9 mouse cellular contexts compared by ENCODE assay signal in the genomic region with DNA sequence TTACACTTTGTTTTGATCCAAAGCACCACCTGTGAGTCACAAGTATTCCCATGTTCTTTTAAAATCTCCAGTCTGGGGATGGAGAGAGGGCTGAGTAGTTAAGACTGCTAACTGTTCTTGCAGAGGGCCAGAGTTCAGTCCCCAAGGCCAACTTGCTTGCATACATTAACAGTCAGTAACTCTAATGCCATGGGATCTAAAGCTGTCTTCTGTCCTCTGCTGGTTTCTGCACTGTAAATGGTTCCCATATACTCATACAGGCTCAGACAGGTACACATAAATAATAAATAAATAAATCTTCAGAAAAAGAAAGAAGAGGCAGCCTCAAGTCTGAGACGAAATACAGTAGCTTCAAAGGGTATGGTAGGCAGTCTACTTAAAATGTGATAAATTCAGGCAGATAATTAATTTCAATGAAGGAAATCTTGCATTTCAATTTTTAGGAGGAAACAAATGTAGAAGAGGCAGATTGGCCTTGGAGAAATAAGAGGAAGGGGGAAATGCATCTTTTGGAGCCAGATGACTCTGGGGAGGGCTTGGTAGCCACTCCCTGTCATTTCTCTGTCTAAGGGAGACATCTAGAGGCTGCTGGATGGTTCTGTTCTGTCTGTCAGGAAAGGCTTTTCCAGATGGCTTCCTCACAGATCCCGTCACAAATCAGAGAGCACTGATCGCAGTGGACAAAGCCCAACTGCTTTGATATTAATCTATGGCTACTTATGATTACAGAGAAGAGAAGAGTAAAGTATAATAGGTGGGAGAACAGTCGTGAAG. TPM values are rescaled to one million over a fixed set of nuclear protein-coding genes. Genes with fewer than 3 reads are reported as not detected.
A peak's percentile ranks its signal among the peaks of the same experiment; 100 is the strongest.
DNase-seq lines count a peak whose midpoint lies in the region; ATAC-seq and TF ChIP-seq lines count a peak whose summit lies in the region.
"Had no signal": no experiment of that assay in that cellular context is flagged by ENCODE, and none has a peak within 500 bp of the region (broad histone marks: within the 10 kb centered on the region; RNA-seq: fewer than 3 reads in every experiment).

No protein-coding gene starts in this region.

- no peak overlapping the region for H3K9ac ChIP-seq in midbrain, embryonic 13.5 days (replicated peaks)
- H3K9ac ChIP-seq in midbrain, embryonic 15.5 days: no peak overlapping the region
- H3K9ac ChIP-seq in liver, postnatal 0 days (replicated peaks): no peak overlapping the region
- H3K9ac ChIP-seq: neural tube, embryonic 12.5 days had no signal

- WGBS in midbrain, embryonic 13.5 days: 40% methylated on average over 4 of the region's 4 CpGs
- 35% methylated on average over 4 of the region's 4 CpGs for WGBS in midbrain, embryonic 15.5 days
- WGBS in bone marrow, adult 2 months: 69% methylated on average over 4 of the region's 4 CpGs
- 46% methylated on average over 4 of the region's 4 CpGs for WGBS in liver, postnatal 0 days (ENCODE audit: insufficient replicate concordance)

- H3K4me3 ChIP-seq in midbrain, embryonic 13.5 days (replicated peaks): no peak overlapping the region
- H3K4me3 ChIP-seq in midbrain, embryonic 15.5 days: no peak overlapping the region
- no peak overlapping the region for H3K4me3 ChIP-seq in bone marrow, adult 2 months (replicated peaks; ENCODE audit: control insufficient read depth, low read depth, low read length)
- no peak overlapping the region for H3K4me3 ChIP-seq in liver, postnatal 0 days (ENCODE audit: low read depth, low read length)
- H3K4me3 ChIP-seq: neural tube, embryonic 12.5 days had no signal

- TF ChIP-seq CTCF in bone marrow, adult 2 months (IDR thresholded peaks at IDR 0.05; ENCODE audit: control insufficient read depth, insufficient read depth, low read length): 0 out of 2 replicates have a peak, but pooled peaks have one; percentile 25
- peak; percentile 58 for TF ChIP-seq CTCF in liver, postnatal 0 days (IDR thresholded peaks at IDR 0.05; ENCODE audit: low read depth)

- no peak for TF ChIP-seq POLR2A in bone marrow, adult 2 months (IDR thresholded peaks at IDR 0.05; ENCODE audit: borderline replicate concordance, control insufficient read depth, low read depth, low read length)

- intact Hi-C loops in heart, postnatal 25 days (cut with DNase I): loop anchor here (2.0 to 5.0 kb wide), 4 partner anchors 119 to 453 kb away; a partner anchor contains a TSS

- 0 out of 2 replicates have a peak, but pooled peaks have one; percentile 60 for ATAC-seq in midbrain, embryonic 13.5 days
- ATAC-seq in midbrain, embryonic 15.5 days (replicated peaks): no peak
- ATAC-seq in liver, postnatal 0 days: no peak

- H3K4me1 ChIP-seq in midbrain, embryonic 13.5 days (replicated peaks): 0 out of 2 replicates have a peak, but pooled peaks cover 3% of the 10 kb centered on the region
- H3K4me1 ChIP-seq in midbrain, embryonic 15.5 days: no peaks in the 10 kb centered on the region
- H3K4me1 ChIP-seq in bone marrow, adult 2 months (ENCODE audit: control insufficient read depth, insufficient read depth, low read length): no peaks in the 10 kb centered on the region
- no peaks in the 10 kb centered on the region for H3K4me1 ChIP-seq in liver, postnatal 0 days (ENCODE audit: insufficient read depth)
- H3K4me1 ChIP-seq: neural tube, embryonic 12.5 days had no signal

- peak; percentile 14 to 26 for DNase-seq in heart, adult 18-20 months
- no peak for DNase-seq in heart, postnatal 25 days (ENCODE audit: low spot score)
- DNase-seq in liver, postnatal 0 days: no peak
- DNase-seq in urinary bladder, adult 2 months (ENCODE audit: low spot score): no peak
- DNase-seq in right cerebral cortex, postnatal 36 days (ENCODE audit: low spot score in 2 of 2): no peak

- no peaks in the 10 kb centered on the region for H3K27me3 ChIP-seq in midbrain, embryonic 13.5 days
- no peaks in the 10 kb centered on the region for H3K27me3 ChIP-seq in midbrain, embryonic 15.5 days (replicated peaks)
- H3K27me3 ChIP-seq in liver, postnatal 0 days (ENCODE audit: insufficient read depth, low read length): no peaks in the 10 kb centered on the region
- H3K27me3 ChIP-seq: neural tube, embryonic 12.5 days had no signal

- no peaks in the 10 kb centered on the region for H3K36me3 ChIP-seq in midbrain, embryonic 13.5 days
- H3K36me3 ChIP-seq in midbrain, embryonic 15.5 days (replicated peaks): no peaks in the 10 kb centered on the region
- H3K36me3 ChIP-seq in liver, postnatal 0 days (replicated peaks; ENCODE audit: insufficient read depth, low read length): no peaks in the 10 kb centered on the region
- H3K36me3 ChIP-seq: neural tube, embryonic 12.5 days had no signal

- TF ChIP-seq EP300 in liver, postnatal 0 days (IDR thresholded peaks at IDR 0.05; ENCODE audit: low read depth): no peak

- H3K27ac ChIP-seq in midbrain, embryonic 13.5 days: no peak overlapping the region
- no peak overlapping the region for H3K27ac ChIP-seq in midbrain, embryonic 15.5 days
- no peak overlapping the region for H3K27ac ChIP-seq in bone marrow, adult 2 months (ENCODE audit: control insufficient read depth, insufficient read depth, low read depth, low read length, poor library complexity)
- H3K27ac ChIP-seq in liver, postnatal 0 days (ENCODE audit: low read depth): no peak overlapping the region
- H3K27ac ChIP-seq: neural tube, embryonic 12.5 days had no signal

- H3K9me3 ChIP-seq in midbrain, embryonic 13.5 days: no peaks in the 10 kb centered on the region
- no peaks in the 10 kb centered on the region for H3K9me3 ChIP-seq in midbrain, embryonic 15.5 days
- H3K9me3 ChIP-seq in liver, postnatal 0 days (ENCODE audit: low read length): no peaks in the 10 kb centered on the region
- H3K9me3 ChIP-seq: neural tube, embryonic 12.5 days had no signal

- H3K4me2 ChIP-seq in midbrain, embryonic 13.5 days (replicated peaks): no peak overlapping the region
- no peak overlapping the region for H3K4me2 ChIP-seq in midbrain, embryonic 15.5 days
- H3K4me2 ChIP-seq in liver, postnatal 0 days (ENCODE audit: low read depth, low read length): no peak overlapping the region
- H3K4me2 ChIP-seq: neural tube, embryonic 12.5 days had no signal

RNA-seq across cellular contexts. Expression of a gene that starts 16.2 kb away (rescaled TPM):
- total RNA-seq in heart, adult 18-20 months (2021): 10 to 100 TPM; 47.2 to 51.9 TPM
- 10 to 100 TPM; 47.4 to 53.4 TPM for total RNA-seq in heart, postnatal 25 days (2021)
- 0.66 and 1.1 TPM in 2 replicates for polyA plus RNA-seq in midbrain, embryonic 13.5 days (2015; fragmentation: Nextera tagmentation; extraction: Ambion mirVana)
- 0.38 and 0.45 TPM in 2 replicates for polyA plus RNA-seq in midbrain, embryonic 15.5 days (2015; fragmentation: Nextera tagmentation; extraction: Ambion mirVana)
- polyA plus RNA-seq in bone marrow, adult 2 months (2011; ENCODE audit: insufficient read depth, insufficient read length, low replicate concordance, missing spikeins): 1.2 and 2.5 TPM in 2 replicates
- 0.14 and 0.29 TPM in 2 replicates for polyA plus RNA-seq in liver, postnatal 0 days (2015; fragmentation: Nextera tagmentation; extraction: Ambion mirVana)
- 5.1 and 5.9 TPM in 2 replicates for polyA plus RNA-seq in urinary bladder, adult 2 months (2012; rRNA removed)

RNA-seq across cellular contexts. Expression of a gene that starts 18.6 kb away (rescaled TPM):
- 10 to 100 TPM; 24.4 to 26.1 TPM for total RNA-seq in heart, adult 18-20 months (2021)
- 10 to 100 TPM; 19.7 to 23.5 TPM for total RNA-seq in heart, postnatal 25 days (2021)
- 6.7 and 7.0 TPM in 2 replicates for polyA plus RNA-seq in midbrain, embryonic 13.5 days (2015; fragmentation: Nextera tagmentation; extraction: Ambion mirVana)
- polyA plus RNA-seq in midbrain, embryonic 15.5 days (2015; fragmentation: Nextera tagmentation; extraction: Ambion mirVana): 6.8 TPM in 2 replicates
- polyA plus RNA-seq in bone marrow, adult 2 months (2011; ENCODE audit: insufficient read depth, insufficient read length, low replicate concordance, missing spikeins): 2.5 and 8.7 TPM in 2 replicates
- 0.88 and 0.89 TPM in 2 replicates for polyA plus RNA-seq in liver, postnatal 0 days (2015; fragmentation: Nextera tagmentation; extraction: Ambion mirVana)
- 7.0 and 9.0 TPM in 2 replicates for polyA plus RNA-seq in urinary bladder, adult 2 months (2012; rRNA removed)

Comparison
In these comparisons a context has a peak if more than half of its experiments do, and no peak if none do; other contexts are left out.
1. DNase-seq: peak in heart, adult 18-20 months (2 of 2); none in heart, postnatal 25 days (single experiment), liver, postnatal 0 days (single experiment), urinary bladder, adult 2 months (single experiment) and right cerebral cortex, postnatal 36 days (0 of 2).